Mouse (Mus musculus): ENCODE results near the gene Rab6b.
A peak's percentile ranks its signal among the peaks of the same experiment; 100 is the strongest.

The Rab6b gene

GRCm38 (mm10) chr9:103207846-103208245 is 96.3 kb downstream of the Rab6b start:
- DNase-seq (ENCODE audit: low spot score), result peak; percentile 86

GRCm38 (mm10) chr9:103208802-103209423 is 97.3 kb downstream of the Rab6b start:
- DNase-seq (ENCODE audit: low spot score), result peak; percentile 24

GRCm38 (mm10) chr9:103212654-103213420 is 101.2 kb downstream of the Rab6b start:
- DNase-seq (ENCODE audit: low spot score), result peak; percentile 20

GRCm38 (mm10) chr9:103213631-103214030 is 102.0 kb downstream of the Rab6b start:
- no peak for DNase-seq (ENCODE audit: low spot score)

- DNase-seq (ENCODE audit: low spot score), result no peak
Observed at GRCm38 (mm10) chr9:103214281-103214680, 102.7 kb downstream of the Rab6b start.

- peak; percentile 42 for DNase-seq (ENCODE audit: low spot score)
Observed at GRCm38 (mm10) chr9:103224721-103225120, 113.1 kb downstream of the Rab6b start.

- no peak for DNase-seq (ENCODE audit: low spot score)
Observed at GRCm38 (mm10) chr9:103225464-103225863, 113.9 kb downstream of the Rab6b start.

- DNase-seq (ENCODE audit: low spot score), result peak; percentile 13
Observed at GRCm38 (mm10) chr9:103226806-103227205, 115.2 kb downstream of the Rab6b start.

- peak; percentile 35 for DNase-seq (ENCODE audit: low spot score)
Observed at GRCm38 (mm10) chr9:103227760-103228159, 116.2 kb downstream of the Rab6b start.

- peak; percentile 60 for DNase-seq (ENCODE audit: low spot score)
Observed at GRCm38 (mm10) chr9:103228370-103229003, 116.9 kb downstream of the Rab6b start.

- DNase-seq (ENCODE audit: low spot score), result peak; percentile 48
Observed at GRCm38 (mm10) chr9:103229037-103229867, 117.7 kb downstream of the Rab6b start.

- DNase-seq (ENCODE audit: low spot score), result peak; percentile 90
Observed at GRCm38 (mm10) chr9:103230151-103230951, 118.8 kb downstream of the Rab6b start, which contains the start of the genes Gm20425 and Trf. Gm20425 (minus strand) TSS chr9:103230307. Trf (minus strand) TSS chr9:103230444.

- DNase-seq (ENCODE audit: low spot score), result peak; percentile 7
Observed at GRCm38 (mm10) chr9:103232232-103233005, 120.8 kb downstream of the Rab6b start.

- peak; percentile 36 for DNase-seq (ENCODE audit: low spot score)
Observed at GRCm38 (mm10) chr9:103233006-103233395, 121.4 kb downstream of the Rab6b start.

- DNase-seq (ENCODE audit: low spot score), result peak; percentile 69
Observed at GRCm38 (mm10) chr9:103234059-103234458, 122.5 kb downstream of the Rab6b start.

- DNase-seq (ENCODE audit: low spot score), result peak; percentile 87
Observed at GRCm38 (mm10) chr9:103234565-103235165, 123.1 kb downstream of the Rab6b start.

Data from yolk sac, embryonic 10.5 days (tissue).